Mouse (Mus musculus) megakaryocyte progenitor cell, adult 5-6 weeks (primary cell): ENCODE measurements at regions not wholly inside any gene's neighbourhood (a gene's known extent, or its start where the extent isn't known, plus 50 kb on each side); places are given as distances from the start of the nearest gene placed in this dataset.
"Not testable (repeated sequence)": the region's sequence is repeated elsewhere in the genome, so short reads cannot be mapped to it uniquely, and the experiment has no call there.

Experiments
- ATAC-seq: replicated peaks from 2 replicates; pipeline ENCODE4 v1.8.0; 2016; ENCODE audit warnings: mild to moderate bottlenecking, moderate TSS enrichment, inconsistent platforms; ENCODE audit not compliant: poor library complexity

GRCm38 (mm10) chr3:96374343-96374624 lies 77.8 kb downstream of the BC107364 start:
- not testable (repeated sequence) for ATAC-seq

GRCm38 (mm10) chr3:96373600-96374342 lies 78.3 kb downstream of the BC107364 start:
- peak; percentile 89 for ATAC-seq

GRCm38 (mm10) chr3:96362581-96362980 lies 68.8 kb upstream of the Fcgr1 start:
- not testable (repeated sequence) for ATAC-seq

DNA sequence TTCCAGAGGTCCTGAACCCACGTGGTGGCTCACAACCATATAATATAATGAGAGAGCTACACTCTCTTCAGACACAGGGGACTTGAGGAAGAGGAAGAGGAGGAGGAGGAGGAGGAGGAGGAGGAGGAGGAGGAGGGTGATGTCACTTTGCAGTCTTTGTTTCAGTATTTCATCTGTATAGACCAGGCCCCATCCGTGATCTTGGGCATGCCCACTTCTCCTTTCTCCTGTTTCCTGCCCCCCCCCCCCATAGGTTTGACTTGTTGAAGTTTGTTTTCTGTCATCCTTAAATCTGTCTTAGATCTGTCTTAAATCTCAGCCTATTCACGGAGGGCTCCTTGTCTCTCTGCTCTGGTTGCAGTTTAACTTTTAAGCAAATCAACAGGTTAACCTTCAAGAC lies 67.0 kb upstream of the Fcgr1 start:
- no peak for ATAC-seq

- 0 out of 2 replicates have a peak, but pooled peaks have one; percentile 28 for ATAC-seq
Measured at GRCm38 (mm10) chr3:96360214-96360536, 66.4 kb upstream of the Fcgr1 start.

DNA sequence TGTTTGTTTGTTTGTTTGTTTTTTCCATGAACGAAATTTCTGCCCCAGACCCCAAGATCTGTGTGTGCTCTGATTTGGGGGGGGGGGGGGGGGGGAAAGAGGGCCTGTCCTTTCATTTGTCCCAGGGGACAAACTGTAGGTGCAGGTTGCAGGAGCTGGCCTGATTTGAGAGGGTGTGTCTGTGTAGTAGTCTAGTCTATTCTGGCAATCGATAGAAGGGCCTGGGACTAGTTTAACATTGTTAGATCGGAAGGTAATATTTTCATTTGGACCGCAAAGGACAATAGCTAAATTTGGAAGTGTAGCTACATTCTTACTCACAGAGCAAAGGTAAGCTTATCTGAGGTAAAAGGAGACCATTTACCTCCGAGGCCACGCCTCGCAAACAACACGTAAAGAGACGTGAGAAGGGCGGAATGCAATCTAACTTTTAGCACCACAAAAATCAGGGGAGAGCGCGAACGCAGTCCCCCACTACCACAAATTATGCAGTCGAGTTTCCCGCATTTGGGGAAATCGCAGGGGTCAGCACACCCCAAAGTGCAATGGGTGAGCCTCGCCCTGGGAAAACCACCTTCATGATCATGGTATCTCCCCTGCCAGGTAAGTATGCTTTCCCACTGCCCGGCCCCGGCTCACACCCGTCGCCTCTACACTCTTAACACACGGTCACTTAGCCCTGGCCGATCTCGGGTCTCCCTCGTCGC lies 65.9 kb upstream of the Fcgr1 start:
- ATAC-seq: peak; percentile 93

DNA sequence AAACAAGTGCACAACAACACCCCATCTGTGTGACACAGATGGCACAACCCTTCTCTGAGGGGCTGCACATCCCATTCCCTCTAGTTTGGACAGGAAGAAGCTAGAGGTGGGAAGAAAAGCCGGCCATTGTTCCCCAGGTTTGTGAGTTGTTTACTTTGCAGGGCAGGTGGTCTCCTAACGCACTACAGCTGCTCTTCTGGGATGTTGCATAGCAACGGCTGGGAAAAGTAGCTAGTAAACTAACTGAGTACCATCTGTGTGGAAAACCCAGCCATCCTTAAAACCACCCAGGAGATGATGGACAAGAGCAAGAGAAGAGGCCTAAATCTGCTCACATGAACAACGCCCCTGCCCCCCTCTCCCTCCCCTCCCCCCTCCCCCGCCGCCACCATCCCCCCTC lies 57.9 kb upstream of the Fcgr1 start:
- not testable (repeated sequence) for ATAC-seq

- peak; percentile 57 for ATAC-seq
Measured at GRCm38 (mm10) chr3:96350985-96351384, 57.2 kb upstream of the Fcgr1 start.

GRCm38 (mm10) chr3:96346543-96346942 lies 52.8 kb upstream of the Fcgr1 start:
- ATAC-seq: peak; percentile 51

GRCm38 (mm10) chr3:96343471-96344120 lies 49.8 kb upstream of the Fcgr1 start:
- ATAC-seq: no peak
